Mouse (Mus musculus): ENCODE measurements at regions not wholly inside any gene's neighbourhood (a gene's known extent, or its start where the extent isn't known, plus 50 kb on each side); places are given as distances from the start of the nearest gene placed in this dataset.

GRCm38 (mm10) chr9:47376645-47377044 is 153.3 kb upstream of the Cadm1 start:
- no peak for TF ChIP-seq MYOG (IDR thresholded peaks at IDR 0.05; ENCODE audit: control insufficient read depth in 1 of 3, insufficient read depth in 1 of 3, insufficient read length in 2 of 3, low read depth in 2 of 3)
- no peak for TF ChIP-seq SRF (IDR thresholded peaks at IDR 0.05; ENCODE audit: control insufficient read depth, insufficient read length, low read depth)
- no peak for TF ChIP-seq MYOD1 (IDR thresholded peaks at IDR 0.05; ENCODE audit: control insufficient read depth in 1 of 3, insufficient read length in 2 of 3, low read depth in 2 of 3)
- TF ChIP-seq TCF12 (IDR thresholded peaks at IDR 0.05; ENCODE audit: insufficient read depth, poor library complexity, severe bottlenecking): no peak
- no peak for TF ChIP-seq POLR2A (IDR thresholded peaks at IDR 0.05; ENCODE audit: insufficient read length, low read depth)
- TF ChIP-seq E2F4 (IDR thresholded peaks at IDR 0.05; ENCODE audit: insufficient read depth): no peak
- TF ChIP-seq TCF3 (IDR thresholded peaks at IDR 0.05; ENCODE audit: insufficient read length, low read depth): no peak
- no peak for TF ChIP-seq USF1 (IDR thresholded peaks at IDR 0.05; ENCODE audit: low read depth)
- no peak for TF ChIP-seq REST (IDR thresholded peaks at IDR 0.05; ENCODE audit: insufficient read depth, insufficient read length)
- no peak overlapping the region for H3K4me2 ChIP-seq (ENCODE audit: low read depth)
- no peak overlapping the region for H3ac ChIP-seq (ENCODE audit: control insufficient read depth, insufficient read length)
- no peaks in the 10 kb centered on the region for H3K36me3 ChIP-seq (ENCODE audit: control insufficient read depth, insufficient read depth)
- peaks cover 10% of the 10 kb centered on the region for H3K27me3 ChIP-seq (ENCODE audit: control insufficient read depth, insufficient read depth, insufficient read length)
- H3K79me2 ChIP-seq (ENCODE audit: control insufficient read depth, insufficient read depth): no peaks in the 10 kb centered on the region
- no peak overlapping the region for H3K4me3 ChIP-seq

- H3K79me2 ChIP-seq (ENCODE audit: control insufficient read depth, insufficient read depth): no peaks in the 10 kb centered on the region
- no peaks in the 10 kb centered on the region for H3K36me3 ChIP-seq (ENCODE audit: control insufficient read depth, insufficient read depth)
- peaks cover 3% of the 10 kb centered on the region for H3K27me3 ChIP-seq (ENCODE audit: control insufficient read depth, insufficient read depth, insufficient read length)
- TF ChIP-seq POLR2AphosphoS2 (IDR thresholded peaks at IDR 0.05; ENCODE audit: insufficient read length, low read depth) (no peak), USF1 (IDR thresholded peaks at IDR 0.05; ENCODE audit: low read depth) (no peak), POLR2A (IDR thresholded peaks at IDR 0.05; ENCODE audit: insufficient read length, low read depth) (no peak), TCF3 (IDR thresholded peaks at IDR 0.05; ENCODE audit: insufficient read length, low read depth) (no peak), CEBPB (IDR thresholded peaks at IDR 0.05; ENCODE audit: insufficient read depth, poor library complexity, severe bottlenecking) (no peak), TCF12 (IDR thresholded peaks at IDR 0.05; ENCODE audit: insufficient read depth, poor library complexity, severe bottlenecking) (no peak), E2F4 (IDR thresholded peaks at IDR 0.05; ENCODE audit: insufficient read depth) (no peak), MYOG (IDR thresholded peaks at IDR 0.05; ENCODE audit: control insufficient read depth in 1 of 3, insufficient read depth in 1 of 3, insufficient read length in 2 of 3, low read depth in 2 of 3) (no peak), REST (IDR thresholded peaks at IDR 0.05; ENCODE audit: insufficient read depth, insufficient read length) (no peak), MAX (IDR thresholded peaks at IDR 0.05; ENCODE audit: low read depth) (no peak), MYOD1 (IDR thresholded peaks at IDR 0.05; ENCODE audit: control insufficient read depth in 1 of 3, insufficient read length in 2 of 3, low read depth in 2 of 3) (no peak), SRF (IDR thresholded peaks at IDR 0.05; ENCODE audit: control insufficient read depth, insufficient read length, low read depth) (no peak)
- H3K4me3 ChIP-seq: no peak overlapping the region
- H3K4me2 ChIP-seq (ENCODE audit: low read depth): no peak overlapping the region
- H3ac ChIP-seq (ENCODE audit: control insufficient read depth, insufficient read length): no peak overlapping the region
These were observed 151.4 kb upstream of the Cadm1 start for GRCm38 (mm10) chr9:47378541-47378940.

- no peak overlapping the region for H3ac ChIP-seq (ENCODE audit: control insufficient read depth, insufficient read length)
- TF ChIP-seq E2F4 (IDR thresholded peaks at IDR 0.05; ENCODE audit: insufficient read depth) (no peak), CEBPB (IDR thresholded peaks at IDR 0.05; ENCODE audit: insufficient read depth, poor library complexity, severe bottlenecking) (no peak), MYOD1 (IDR thresholded peaks at IDR 0.05; ENCODE audit: control insufficient read depth in 1 of 3, insufficient read length in 2 of 3, low read depth in 2 of 3) (no peak), USF1 (IDR thresholded peaks at IDR 0.05; ENCODE audit: low read depth) (no peak), POLR2A (IDR thresholded peaks at IDR 0.05; ENCODE audit: insufficient read length, low read depth) (no peak), TCF12 (IDR thresholded peaks at IDR 0.05; ENCODE audit: insufficient read depth, poor library complexity, severe bottlenecking) (no peak)
- no peaks in the 10 kb centered on the region for H3K36me3 ChIP-seq (ENCODE audit: control insufficient read depth, insufficient read depth)
- no peaks in the 10 kb centered on the region for H3K79me2 ChIP-seq (ENCODE audit: control insufficient read depth, insufficient read depth)
- H3K4me2 ChIP-seq (ENCODE audit: low read depth): no peak overlapping the region
- peaks cover 3% of the 10 kb centered on the region for H3K27me3 ChIP-seq (ENCODE audit: control insufficient read depth, insufficient read depth, insufficient read length)
- no peak overlapping the region for H3K4me3 ChIP-seq
These were observed 149.6 kb upstream of the Cadm1 start for GRCm38 (mm10) chr9:47380361-47380760.

GRCm38 (mm10) chr9:47384185-47384854 is 145.7 kb upstream of the Cadm1 start:
- no peak overlapping the region for H3K4me2 ChIP-seq (ENCODE audit: low read depth)
- H3K4me3 ChIP-seq: no peak overlapping the region
- no peak for TF ChIP-seq CEBPB (IDR thresholded peaks at IDR 0.05; ENCODE audit: insufficient read depth, poor library complexity, severe bottlenecking)
- H3K79me2 ChIP-seq (ENCODE audit: control insufficient read depth, insufficient read depth): no peaks in the 10 kb centered on the region
- H3K36me3 ChIP-seq (ENCODE audit: control insufficient read depth, insufficient read depth): no peaks in the 10 kb centered on the region
- no peak overlapping the region for H3ac ChIP-seq (ENCODE audit: control insufficient read depth, insufficient read length)
- peaks cover 9% of the 10 kb centered on the region for H3K27me3 ChIP-seq (ENCODE audit: control insufficient read depth, insufficient read depth, insufficient read length)

- Histone ChIP-seq H3ac (ENCODE audit: control insufficient read depth, insufficient read length) (no peak overlapping the region), H3K27me3 (ENCODE audit: control insufficient read depth, insufficient read depth, insufficient read length) (peaks cover 14% of the 10 kb centered on the region), H3K4me2 (ENCODE audit: low read depth) (no peak overlapping the region), H3K4me3 (no peak overlapping the region), H3K36me3 (ENCODE audit: control insufficient read depth, insufficient read depth) (no peaks in the 10 kb centered on the region), H3K79me2 (ENCODE audit: control insufficient read depth, insufficient read depth) (no peaks in the 10 kb centered on the region)
- TF ChIP-seq TCF3 (IDR thresholded peaks at IDR 0.05; ENCODE audit: insufficient read length, low read depth) (no peak), TCF12 (IDR thresholded peaks at IDR 0.05; ENCODE audit: insufficient read depth, poor library complexity, severe bottlenecking) (no peak), CEBPB (IDR thresholded peaks at IDR 0.05; ENCODE audit: insufficient read depth, poor library complexity, severe bottlenecking) (no peak), POLR2A (IDR thresholded peaks at IDR 0.05; ENCODE audit: insufficient read length, low read depth) (no peak), MYOD1 (IDR thresholded peaks at IDR 0.05; ENCODE audit: control insufficient read depth in 1 of 3, insufficient read length in 2 of 3, low read depth in 2 of 3) (no peak), MYOG (IDR thresholded peaks at IDR 0.05; ENCODE audit: control insufficient read depth in 1 of 3, insufficient read depth in 1 of 3, insufficient read length in 2 of 3, low read depth in 2 of 3) (no peak), REST (IDR thresholded peaks at IDR 0.05; ENCODE audit: insufficient read depth, insufficient read length) (no peak), POLR2AphosphoS2 (IDR thresholded peaks at IDR 0.05; ENCODE audit: insufficient read length, low read depth) (no peak), E2F4 (IDR thresholded peaks at IDR 0.05; ENCODE audit: insufficient read depth) (no peak), MAX (IDR thresholded peaks at IDR 0.05; ENCODE audit: low read depth) (no peak), USF1 (IDR thresholded peaks at IDR 0.05; ENCODE audit: low read depth) (no peak), SRF (IDR thresholded peaks at IDR 0.05; ENCODE audit: control insufficient read depth, insufficient read length, low read depth) (no peak)
These were observed 143.3 kb upstream of the Cadm1 start for GRCm38 (mm10) chr9:47386646-47387045.

Data from myocyte (in vitro differentiated cells).